Mouse (Mus musculus): ENCODE results near the gene Zdhhc23. TPM values are rescaled to one million over a fixed set of nuclear protein-coding genes. Genes with fewer than 3 reads are reported as not detected.

Gene Zdhhc23
- total RNA-seq, 1 experiment: 3.3 TPM

- no peak overlapping the region for H3K9ac ChIP-seq (ENCODE audit: insufficient read depth, low read depth, low read length, poor library complexity, severe bottlenecking)
- DNase-seq (ENCODE audit: low read depth, low spot score): no peak
- no peak for TF ChIP-seq CHD2 (IDR thresholded peaks at IDR 0.05; ENCODE audit: low read depth, low read length)
- no peaks in the 10 kb centered on the region for H3K36me3 ChIP-seq (ENCODE audit: control insufficient read depth, insufficient read depth, low read length, poor library complexity, severe bottlenecking)
- peaks cover 0 to 3% of the 10 kb centered on the region in 2 experiments; a peak in 1 of 4 replicates for H3K4me1 ChIP-seq (ENCODE audit: control insufficient read depth in 2 of 2, insufficient read depth in 2 of 2, low read length in 2 of 2, poor library complexity in 1 of 2)
- H3K9me3 ChIP-seq (ENCODE audit: control insufficient read depth, insufficient read depth, low read depth, low read length): no peaks in the 10 kb centered on the region
- no peak overlapping the region for H3K27ac ChIP-seq (ENCODE audit: insufficient read depth, low read depth, low read length, poor library complexity, severe bottlenecking)
- in situ Hi-C loops (cut with MboI; ENCODE audit: low sequenced_read_pairs in 2 of 2, unreplicated experiment in 2 of 2): no loop called here
- no peak overlapping the region for H3K4me3 ChIP-seq (ENCODE audit: insufficient read depth in 1 of 2, low read depth in 1 of 2, low read length in 2 of 2, poor library complexity in 1 of 2, severe bottlenecking in 1 of 2)
These were observed 8.4 kb downstream of the Zdhhc23 start for GRCm38 (mm10) chr16:43971189-43971588.

GRCm38 (mm10) chr16:43970426-43970825 lies 9.2 kb downstream of the Zdhhc23 start:
- in situ Hi-C loops (cut with MboI; ENCODE audit: low sequenced_read_pairs in 2 of 2, unreplicated experiment in 2 of 2): no loop called here
- Histone ChIP-seq H3K27ac (ENCODE audit: insufficient read depth, low read depth, low read length, poor library complexity, severe bottlenecking) (no peak overlapping the region; the same call in 1 of the 2 replicates), H3K4me3 (ENCODE audit: insufficient read depth in 1 of 2, low read depth in 1 of 2, low read length in 2 of 2, poor library complexity in 1 of 2, severe bottlenecking in 1 of 2) (no peak overlapping the region), H3K36me3 (ENCODE audit: control insufficient read depth, insufficient read depth, low read length, poor library complexity, severe bottlenecking) (no peaks in the 10 kb centered on the region; the same call in 1 of the 2 replicates), H3K4me1 (ENCODE audit: control insufficient read depth in 2 of 2, insufficient read depth in 2 of 2, low read length in 2 of 2, poor library complexity in 1 of 2) (peaks cover 0 to 3% of the 10 kb centered on the region in 2 experiments; a peak in 1 of 4 replicates), H3K9ac (ENCODE audit: insufficient read depth, low read depth, low read length, poor library complexity, severe bottlenecking) (no peak overlapping the region), H3K9me3 (ENCODE audit: control insufficient read depth, insufficient read depth, low read depth, low read length) (no peaks in the 10 kb centered on the region)
- no peak for DNase-seq (ENCODE audit: low read depth, low spot score)
- TF ChIP-seq MAFK (IDR thresholded peaks at IDR 0.05; ENCODE audit: insufficient read depth, low read depth, low read length): no peak
- no peak for TF ChIP-seq HCFC1 (IDR thresholded peaks at IDR 0.05; ENCODE audit: borderline replicate concordance, insufficient read depth, low read length)
- TF ChIP-seq CHD2 (IDR thresholded peaks at IDR 0.05; ENCODE audit: low read depth, low read length): no peak
- TF ChIP-seq ZC3H11A (IDR thresholded peaks at IDR 0.05; ENCODE audit: borderline replicate concordance, low read depth, low read length): no peak
- TF ChIP-seq ZNF384 (IDR thresholded peaks at IDR 0.05; ENCODE audit: low read depth, low read length): no peak

GRCm38 (mm10) chr16:43965781-43966389 lies 13.7 kb downstream of the Zdhhc23 start:
- in situ Hi-C loops (cut with MboI; ENCODE audit: low sequenced_read_pairs in 2 of 2, unreplicated experiment in 2 of 2): no loop called here
- H3K9ac ChIP-seq (ENCODE audit: insufficient read depth, low read depth, low read length, poor library complexity, severe bottlenecking): no peak overlapping the region
- H3K4me3 ChIP-seq (ENCODE audit: insufficient read depth in 1 of 2, low read depth in 1 of 2, low read length in 2 of 2, poor library complexity in 1 of 2, severe bottlenecking in 1 of 2): no peak overlapping the region
- no peak for TF ChIP-seq ZNF384 (IDR thresholded peaks at IDR 0.05; ENCODE audit: low read depth, low read length)
- TF ChIP-seq CHD2 (IDR thresholded peaks at IDR 0.05; ENCODE audit: low read depth, low read length): no peak
- TF ChIP-seq MAFK (IDR thresholded peaks at IDR 0.05; ENCODE audit: insufficient read depth, low read depth, low read length): no peak
- TF ChIP-seq ZC3H11A (IDR thresholded peaks at IDR 0.05; ENCODE audit: borderline replicate concordance, low read depth, low read length): no peak
- TF ChIP-seq HCFC1 (IDR thresholded peaks at IDR 0.05; ENCODE audit: borderline replicate concordance, insufficient read depth, low read length): no peak
- 0 out of 4 replicates have a peak, but pooled peaks cover 0 to 3% of the 10 kb centered on the region in 2 experiments for H3K4me1 ChIP-seq (ENCODE audit: control insufficient read depth in 2 of 2, insufficient read depth in 2 of 2, low read length in 2 of 2, poor library complexity in 1 of 2)
- no peaks in the 10 kb centered on the region for H3K9me3 ChIP-seq (ENCODE audit: control insufficient read depth, insufficient read depth, low read depth, low read length)
- no peak for DNase-seq (ENCODE audit: low read depth, low spot score)
- H3K36me3 ChIP-seq (ENCODE audit: control insufficient read depth, insufficient read depth, low read length, poor library complexity, severe bottlenecking): peaks cover 3% of the 10 kb centered on the region; the same call in 1 of the 2 replicates
- H3K27ac ChIP-seq (ENCODE audit: insufficient read depth, low read depth, low read length, poor library complexity, severe bottlenecking): no peak overlapping the region

- TF ChIP-seq CHD2 (IDR thresholded peaks at IDR 0.05; ENCODE audit: low read depth, low read length): no peak
- TF ChIP-seq ZC3H11A (IDR thresholded peaks at IDR 0.05; ENCODE audit: borderline replicate concordance, low read depth, low read length): no peak
- no peak for TF ChIP-seq HCFC1 (IDR thresholded peaks at IDR 0.05; ENCODE audit: borderline replicate concordance, insufficient read depth, low read length)
- no peak for TF ChIP-seq MAFK (IDR thresholded peaks at IDR 0.05; ENCODE audit: insufficient read depth, low read depth, low read length)
- TF ChIP-seq ZNF384 (IDR thresholded peaks at IDR 0.05; ENCODE audit: low read depth, low read length): no peak
- Histone ChIP-seq H3K4me3 (ENCODE audit: insufficient read depth in 1 of 2, low read depth in 1 of 2, low read length in 2 of 2, poor library complexity in 1 of 2, severe bottlenecking in 1 of 2) (no peak overlapping the region), H3K27ac (ENCODE audit: insufficient read depth, low read depth, low read length, poor library complexity, severe bottlenecking) (no peak overlapping the region), H3K9me3 (ENCODE audit: control insufficient read depth, insufficient read depth, low read depth, low read length) (no peaks in the 10 kb centered on the region), H3K9ac (ENCODE audit: insufficient read depth, low read depth, low read length, poor library complexity, severe bottlenecking) (no peak overlapping the region), H3K4me1 (ENCODE audit: control insufficient read depth in 2 of 2, insufficient read depth in 2 of 2, low read length in 2 of 2, poor library complexity in 1 of 2) (0 out of 4 replicates have a peak, but pooled peaks cover 0 to 3% of the 10 kb centered on the region in 2 experiments), H3K36me3 (ENCODE audit: control insufficient read depth, insufficient read depth, low read length, poor library complexity, severe bottlenecking) (peaks cover 6% of the 10 kb centered on the region; the same call in 1 of the 2 replicates)
- in situ Hi-C loops (cut with MboI; ENCODE audit: low sequenced_read_pairs in 2 of 2, unreplicated experiment in 2 of 2): no loop called here
- no peak for DNase-seq (ENCODE audit: low read depth, low spot score)
These were observed 15.8 kb downstream of the Zdhhc23 start for GRCm38 (mm10) chr16:43963780-43964179.

All from ES-E14 (cell line).